Mouse (Mus musculus) bone marrow, adult 2 months (tissue): ENCODE measurements around the gene Defb19.

Experiments used
- CTCF ChIP-seq: fragments of 200-500 bp; IDR thresholded peaks from 2 replicates; pipeline ENCODE4 v1.5.1; 2011; ENCODE audit warnings: low read length, control low read depth; ENCODE audit not compliant: control insufficient read depth, insufficient read depth
- POLR2A ChIP-seq: fragments of 200-500 bp; IDR thresholded peaks from 2 replicates; pipeline ENCODE4 v1.6.1; 2011; ENCODE audit warnings: low read depth, mild to moderate bottlenecking, control low read depth, low read length, borderline replicate concordance; ENCODE audit not compliant: control insufficient read depth

GRCm38 (mm10) chr2:152608719-152609118, 28.6 kb upstream of the Defb19 start:
- no peak for TF ChIP-seq CTCF
- no peak for TF ChIP-seq POLR2A
